Mouse (Mus musculus): Measurements from ENCODE around the gene Bicd2. TPM values are rescaled to one million over a fixed set of nuclear protein-coding genes. Genes with fewer than 3 reads are reported as not detected.
A peak's percentile ranks its signal among the peaks of the same experiment; 100 is the strongest.

The Bicd2 gene
- polyA plus RNA-seq, 1 experiment = 51.1 TPM

DNA sequence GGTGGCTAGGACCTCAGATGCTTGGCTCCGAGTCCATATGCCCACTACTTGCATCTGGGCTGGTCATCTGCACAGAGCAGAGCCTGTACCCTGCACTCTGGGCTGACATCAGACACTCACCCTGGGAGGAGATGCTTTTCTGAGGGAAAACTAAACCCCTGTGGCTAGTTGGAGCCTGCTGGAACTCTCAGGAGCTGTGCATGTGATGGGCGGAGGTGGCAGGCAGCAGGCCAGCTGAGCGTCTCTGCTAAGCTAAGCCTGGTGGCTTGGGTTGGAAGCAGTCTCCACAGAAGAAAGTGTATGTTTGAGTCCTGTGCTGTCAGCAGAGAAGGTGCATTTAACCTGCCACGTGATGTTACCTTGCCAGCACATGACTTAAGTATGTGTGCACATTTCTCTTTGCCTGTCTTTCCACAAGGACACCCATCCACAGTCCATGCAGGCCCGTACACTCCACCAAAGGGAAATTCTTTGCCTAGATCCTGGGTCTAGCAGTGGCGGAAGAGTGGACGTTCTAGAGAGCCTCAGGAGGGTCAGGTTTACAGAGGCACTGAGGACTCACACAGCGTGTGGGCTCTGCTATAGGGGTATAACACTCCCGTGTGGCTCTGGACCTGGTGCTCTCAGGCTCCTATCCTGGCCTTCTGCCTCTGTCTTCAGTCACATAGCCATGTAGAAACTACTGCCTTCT is 31.1 kb downstream of the Bicd2 start:
- H3K36me3 ChIP-seq (ENCODE audit: control insufficient read depth, insufficient read depth, low read length) = peaks cover 20% of the 10 kb centered on the region
- no peaks in the 10 kb centered on the region for H3K27me3 ChIP-seq (ENCODE audit: control insufficient read depth, insufficient read depth, low read length)
- TF ChIP-seq POLR2A (IDR thresholded peaks at IDR 0.05; ENCODE audit: control insufficient read depth, extremely low read depth, insufficient read depth, low read length, poor library complexity) (no peak), CTCF (IDR thresholded peaks at IDR 0.05; ENCODE audit: borderline replicate concordance, control insufficient read depth, extremely low read depth, insufficient read depth, low read length, poor library complexity) (no peak)
- no peak overlapping the region for H3K4me3 ChIP-seq (ENCODE audit: control insufficient read depth, insufficient read depth, low read length)
- H3K4me1 ChIP-seq (replicated peaks; ENCODE audit: control insufficient read depth, insufficient read depth, low read length) = peaks cover 16% of the 10 kb centered on the region
- no peak for DNase-seq
- 96% methylated on average over 9 of the region's 9 CpGs for WGBS
- no peak overlapping the region for H3K27ac ChIP-seq (ENCODE audit: control insufficient read depth, insufficient read depth, low read length)

- Histone ChIP-seq H3K36me3 (ENCODE audit: control insufficient read depth, insufficient read depth, low read length) (peaks cover 28% of the 10 kb centered on the region), H3K4me1 (replicated peaks; ENCODE audit: control insufficient read depth, insufficient read depth, low read length) (peaks cover 12% of the 10 kb centered on the region), H3K27ac (ENCODE audit: control insufficient read depth, insufficient read depth, low read length) (no peak overlapping the region), H3K4me3 (ENCODE audit: control insufficient read depth, insufficient read depth, low read length) (no peak overlapping the region), H3K27me3 (ENCODE audit: control insufficient read depth, insufficient read depth, low read length) (no peaks in the 10 kb centered on the region)
- 94% methylated on average over 6 of the region's 6 CpGs for WGBS
- no peak for DNase-seq
- TF ChIP-seq POLR2A (IDR thresholded peaks at IDR 0.05; ENCODE audit: control insufficient read depth, extremely low read depth, insufficient read depth, low read length, poor library complexity) = no peak
These were observed 32.9 kb downstream of the Bicd2 start for GRCm38 (mm10) chr13:49374304-49374703.

GRCm38 (mm10) chr13:49374730-49375129 is 33.3 kb downstream of the Bicd2 start:
- Histone ChIP-seq H3K4me1 (replicated peaks; ENCODE audit: control insufficient read depth, insufficient read depth, low read length) (peaks cover 12% of the 10 kb centered on the region), H3K27me3 (ENCODE audit: control insufficient read depth, insufficient read depth, low read length) (no peaks in the 10 kb centered on the region), H3K4me3 (ENCODE audit: control insufficient read depth, insufficient read depth, low read length) (no peak overlapping the region), H3K36me3 (ENCODE audit: control insufficient read depth, insufficient read depth, low read length) (peaks cover 28% of the 10 kb centered on the region), H3K27ac (ENCODE audit: control insufficient read depth, insufficient read depth, low read length) (no peak overlapping the region)
- no peak for DNase-seq
- no peak for TF ChIP-seq CTCF (IDR thresholded peaks at IDR 0.05; ENCODE audit: borderline replicate concordance, control insufficient read depth, extremely low read depth, insufficient read depth, low read length, poor library complexity)
- TF ChIP-seq POLR2A (IDR thresholded peaks at IDR 0.05; ENCODE audit: control insufficient read depth, extremely low read depth, insufficient read depth, low read length, poor library complexity) = no peak
- WGBS = 90% methylated on average over 6 of the region's 6 CpGs

DNA sequence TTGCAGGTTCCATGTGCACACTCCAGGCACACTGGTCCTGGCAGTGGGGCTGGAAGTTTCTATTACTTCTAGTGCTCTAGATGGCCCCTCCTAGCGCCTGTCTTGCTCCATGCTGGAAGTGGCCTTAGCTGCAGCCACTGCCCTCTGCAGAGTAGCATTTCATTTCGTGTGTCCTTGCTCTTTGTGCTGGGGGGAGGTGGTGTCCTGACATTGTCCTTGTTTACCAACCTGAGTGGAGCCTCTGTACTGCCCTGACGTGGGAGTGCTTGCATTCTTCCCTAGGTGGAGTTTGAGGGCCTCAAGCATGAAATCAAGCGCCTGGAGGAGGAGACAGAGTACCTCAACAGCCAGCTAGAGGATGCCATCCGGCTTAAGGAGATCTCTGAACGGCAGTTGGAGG is 36.2 kb downstream of the Bicd2 start:
- Histone ChIP-seq H3K4me1 (replicated peaks; ENCODE audit: control insufficient read depth, insufficient read depth, low read length) (0 out of 2 replicates have a peak, but pooled peaks cover 2% of the 10 kb centered on the region), H3K36me3 (ENCODE audit: control insufficient read depth, insufficient read depth, low read length) (peaks cover 36% of the 10 kb centered on the region), H3K27ac (ENCODE audit: control insufficient read depth, insufficient read depth, low read length) (no peak overlapping the region), H3K4me3 (ENCODE audit: control insufficient read depth, insufficient read depth, low read length) (no peak overlapping the region), H3K27me3 (ENCODE audit: control insufficient read depth, insufficient read depth, low read length) (no peaks in the 10 kb centered on the region)
- TF ChIP-seq POLR2A (IDR thresholded peaks at IDR 0.05; ENCODE audit: control insufficient read depth, extremely low read depth, insufficient read depth, low read length, poor library complexity) = no peak
- no peak for TF ChIP-seq CTCF (IDR thresholded peaks at IDR 0.05; ENCODE audit: borderline replicate concordance, control insufficient read depth, extremely low read depth, insufficient read depth, low read length, poor library complexity)
- DNase-seq = no peak
- WGBS = 95% methylated on average over 6 of the region's 6 CpGs

GRCm38 (mm10) chr13:49379301-49379700 is 37.9 kb downstream of the Bicd2 start:
- DNase-seq = no peak
- Histone ChIP-seq H3K36me3 (ENCODE audit: control insufficient read depth, insufficient read depth, low read length) (peaks cover 45% of the 10 kb centered on the region), H3K27ac (ENCODE audit: control insufficient read depth, insufficient read depth, low read length) (no peak overlapping the region), H3K4me3 (ENCODE audit: control insufficient read depth, insufficient read depth, low read length) (no peak overlapping the region), H3K4me1 (replicated peaks; ENCODE audit: control insufficient read depth, insufficient read depth, low read length) (0 out of 2 replicates have a peak, but pooled peaks cover 2% of the 10 kb centered on the region), H3K27me3 (ENCODE audit: control insufficient read depth, insufficient read depth, low read length) (no peaks in the 10 kb centered on the region)
- 98% methylated on average over 20 of the region's 20 CpGs for WGBS
- no peak for TF ChIP-seq POLR2A (IDR thresholded peaks at IDR 0.05; ENCODE audit: control insufficient read depth, extremely low read depth, insufficient read depth, low read length, poor library complexity)
- TF ChIP-seq CTCF (IDR thresholded peaks at IDR 0.05; ENCODE audit: borderline replicate concordance, control insufficient read depth, extremely low read depth, insufficient read depth, low read length, poor library complexity) = no peak

DNA sequence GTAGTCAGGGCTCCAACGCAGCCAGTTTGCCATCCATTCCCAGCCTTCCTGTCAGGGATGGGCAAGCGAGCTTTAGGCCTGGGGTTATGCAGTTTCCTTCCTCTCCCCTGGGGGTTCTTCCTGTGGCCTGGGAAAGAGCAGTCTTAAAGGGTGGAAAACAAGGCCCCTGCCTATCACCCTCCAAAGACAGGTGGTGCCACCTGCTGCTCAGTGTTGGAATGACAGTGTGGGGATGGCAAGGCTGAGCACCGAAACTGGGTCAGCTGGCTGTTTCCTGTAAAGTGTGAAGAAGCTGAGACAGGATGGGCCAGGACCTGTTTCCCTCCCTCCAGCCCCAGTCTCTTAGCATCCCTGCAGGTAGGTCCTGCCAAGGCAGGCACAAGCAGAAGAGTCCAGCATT is 39.8 kb downstream of the Bicd2 start:
- WGBS = 30% methylated on average over 3 of the region's 3 CpGs
- DNase-seq = peak; percentile 92
- no peak overlapping the region for H3K4me3 ChIP-seq (ENCODE audit: control insufficient read depth, insufficient read depth, low read length)
- 0 out of 2 replicates have a peak, but pooled peaks cover 2% of the 10 kb centered on the region for H3K4me1 ChIP-seq (replicated peaks; ENCODE audit: control insufficient read depth, insufficient read depth, low read length)
- TF ChIP-seq CTCF (IDR thresholded peaks at IDR 0.05; ENCODE audit: borderline replicate concordance, control insufficient read depth, extremely low read depth, insufficient read depth, low read length, poor library complexity) (peak; percentile 97), POLR2A (IDR thresholded peaks at IDR 0.05; ENCODE audit: control insufficient read depth, extremely low read depth, insufficient read depth, low read length, poor library complexity) (no peak)
- H3K27me3 ChIP-seq (ENCODE audit: control insufficient read depth, insufficient read depth, low read length) = no peaks in the 10 kb centered on the region
- H3K27ac ChIP-seq (ENCODE audit: control insufficient read depth, insufficient read depth, low read length) = no peak overlapping the region
- peaks cover 42% of the 10 kb centered on the region for H3K36me3 ChIP-seq (ENCODE audit: control insufficient read depth, insufficient read depth, low read length)

DNA sequence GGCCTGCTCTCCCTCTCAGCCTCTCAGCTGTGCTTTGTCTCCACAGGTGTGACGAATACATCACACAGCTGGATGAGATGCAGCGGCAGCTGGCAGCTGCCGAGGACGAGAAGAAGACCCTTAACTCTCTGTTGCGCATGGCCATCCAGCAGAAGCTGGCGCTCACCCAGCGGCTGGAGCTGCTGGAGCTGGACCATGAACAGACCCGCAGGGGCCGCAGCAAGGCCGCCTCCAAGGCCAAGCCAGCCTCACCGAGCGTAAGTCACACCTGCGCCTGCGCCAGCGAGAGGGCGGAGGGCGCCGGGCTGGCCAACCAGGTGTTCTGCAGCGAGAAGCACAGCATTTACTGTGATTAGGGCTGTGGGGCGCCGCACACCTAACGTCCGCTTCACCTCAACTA is 41.6 kb downstream of the Bicd2 start:
- Histone ChIP-seq H3K27ac (ENCODE audit: control insufficient read depth, insufficient read depth, low read length) (no peak overlapping the region), H3K36me3 (ENCODE audit: control insufficient read depth, insufficient read depth, low read length) (peaks cover 43% of the 10 kb centered on the region), H3K4me1 (replicated peaks; ENCODE audit: control insufficient read depth, insufficient read depth, low read length) (0 out of 2 replicates have a peak, but pooled peaks cover 2% of the 10 kb centered on the region), H3K4me3 (ENCODE audit: control insufficient read depth, insufficient read depth, low read length) (no peak overlapping the region), H3K27me3 (ENCODE audit: control insufficient read depth, insufficient read depth, low read length) (no peaks in the 10 kb centered on the region)
- WGBS = 97% methylated on average over 23 of the region's 23 CpGs
- DNase-seq = no peak
- TF ChIP-seq CTCF (IDR thresholded peaks at IDR 0.05; ENCODE audit: borderline replicate concordance, control insufficient read depth, extremely low read depth, insufficient read depth, low read length, poor library complexity) (no peak), POLR2A (IDR thresholded peaks at IDR 0.05; ENCODE audit: control insufficient read depth, extremely low read depth, insufficient read depth, low read length, poor library complexity) (no peak)
